Mouse (Mus musculus): ENCODE data around the gene Id2.

- TF ChIP-seq POLR2A (IDR thresholded peaks at IDR 0.05; ENCODE audit: low read depth, low read length) (no peak), CTCF (IDR thresholded peaks at IDR 0.05; ENCODE audit: extremely low read depth, insufficient read length, insufficient replicate concordance, low read depth, low read length) (no peak)
Observed at GRCm38 (mm10) chr12:25140115-25140514, 43.2 kb upstream of the Id2 start.

Measured in small intestine, adult 2 months (tissue).